Mouse (Mus musculus) heart, adult 18-20 months (tissue): ENCODE data around the gene Poln. TPM values are rescaled to one million over a fixed set of nuclear protein-coding genes. Genes with fewer than 3 reads are reported as not detected.
A peak's percentile ranks its signal among the peaks of the same experiment; 100 is the strongest.

Source experiments
- DNase-seq, 2 experiments: peaks; one replicate each; pipeline ENCODE4 v3.0.0; 2021 to 2022; ENCODE audit warnings: mixed read lengths in 1 of 2
- total RNA-seq, 2 experiments: library from RNA; stranded (reverse); gene quantifications; 2 replicates each; pipeline ENCODE4 v1.2.3; 2021

Poln gene
- total RNA-seq, 2 experiments from 2014 or later = 10.9 to 13.0 TPM

DNA sequence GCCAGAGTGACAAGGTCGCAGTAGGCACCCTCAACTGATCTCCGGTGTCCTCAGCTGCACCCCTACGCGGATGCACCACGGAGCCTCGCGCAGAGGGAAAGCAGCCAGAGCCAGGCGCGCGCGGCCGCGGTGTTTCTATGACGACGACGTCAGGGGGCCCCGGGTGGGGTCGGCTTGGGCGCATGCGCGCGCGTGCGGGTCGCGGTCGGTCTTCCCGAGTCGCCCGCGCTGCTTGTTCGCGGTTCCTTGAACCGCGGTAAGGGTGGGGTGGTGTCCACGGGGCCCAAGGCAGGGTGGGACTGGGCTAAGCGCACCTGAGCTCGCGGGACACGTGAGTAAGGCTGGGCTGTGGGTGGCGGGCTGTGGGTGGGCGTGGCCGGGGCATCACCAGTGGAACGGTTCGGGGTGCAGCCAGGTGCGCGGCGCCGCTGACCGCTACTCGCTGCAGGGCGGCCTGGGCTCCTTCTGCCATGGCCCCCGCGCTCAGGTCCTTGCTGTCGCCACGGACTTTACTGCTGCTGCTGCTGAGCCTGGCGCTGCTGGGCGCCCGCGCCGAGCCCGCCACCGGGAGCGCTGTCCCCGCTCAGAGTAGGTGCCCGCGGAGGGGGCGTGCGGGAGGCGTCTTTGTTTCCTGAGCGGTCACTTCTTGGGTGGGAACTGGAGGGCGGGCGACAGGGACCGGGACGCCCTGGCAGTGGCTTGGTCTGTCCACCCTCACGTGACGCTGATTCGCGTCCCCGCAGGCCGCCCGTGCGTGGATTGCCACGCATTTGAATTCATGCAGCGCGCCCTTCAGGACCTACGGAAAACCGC is 185.7 kb downstream of the Poln start, which contains the start of gene Gm1673:
Gene Gm1673, plus strand, starts transcription at position 125 of the 813 bp plus-strand sequence.
- DNase-seq = peak; percentile 79 to 84

DNA sequence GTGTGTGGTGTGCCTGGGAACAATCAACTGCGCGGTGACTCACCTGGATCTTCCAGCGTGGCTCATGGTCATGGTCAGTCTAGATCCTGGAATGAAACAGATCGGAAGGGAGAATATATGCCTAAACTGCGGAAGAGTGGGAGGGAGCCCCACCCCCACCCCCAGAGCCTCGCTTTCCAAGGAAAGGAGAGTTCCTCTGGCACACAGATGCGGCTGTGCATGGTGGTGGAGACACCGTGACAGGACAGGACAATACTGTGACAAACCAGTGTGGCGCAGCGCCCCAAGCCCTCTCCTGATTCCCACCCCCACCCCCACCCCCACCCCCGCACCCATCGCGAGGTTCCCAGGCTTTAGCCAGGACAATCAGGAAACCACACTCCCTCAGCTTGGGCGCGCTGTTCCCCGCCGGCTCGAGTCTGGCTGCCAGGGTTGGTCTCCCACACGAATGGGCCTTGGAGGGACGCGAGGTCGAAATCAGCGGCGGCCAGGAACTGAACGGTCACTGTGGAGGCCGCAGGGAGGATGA is 186.5 kb downstream of the Poln start:
- DNase-seq = no peak

DNA sequence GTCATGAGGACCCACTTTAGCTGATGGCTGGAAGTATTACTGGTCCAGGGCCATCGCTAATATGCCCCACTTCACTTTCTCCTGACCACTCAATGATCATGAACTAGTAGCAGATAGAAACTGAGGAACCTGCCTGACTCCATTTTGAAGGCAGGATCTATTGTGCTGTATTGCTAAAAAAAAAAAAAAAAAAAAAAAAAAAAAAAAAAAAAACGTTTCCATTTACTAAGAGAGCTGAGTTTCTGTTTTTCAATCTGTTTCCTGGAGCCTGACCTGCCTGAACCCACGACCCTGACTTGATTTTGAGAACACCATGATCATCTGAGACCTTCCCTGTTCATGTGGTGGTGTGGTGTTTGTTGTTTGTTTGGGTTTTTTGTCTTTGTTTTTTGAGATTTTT is 193.0 kb downstream of the Poln start:
- no peak for DNase-seq

DNA sequence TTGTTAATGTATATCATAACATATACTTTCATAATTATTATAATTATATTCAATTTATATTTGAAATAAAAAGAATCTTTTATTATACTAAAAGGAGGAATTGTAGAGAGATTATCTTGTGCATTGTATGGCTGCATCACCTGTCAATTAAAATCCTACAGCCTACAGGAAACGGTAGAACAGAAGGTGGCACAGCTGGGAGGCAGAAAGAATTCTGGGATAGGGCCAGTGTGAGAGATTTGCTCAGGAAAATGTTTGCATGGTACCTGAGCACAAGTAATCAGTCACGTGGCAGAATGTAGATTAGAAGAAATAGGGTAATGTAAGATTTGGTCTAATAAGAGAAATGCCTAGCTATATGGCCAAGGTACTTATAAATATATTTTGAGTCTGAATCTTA is 194.5 kb downstream of the Poln start:
- DNase-seq = no peak

DNA sequence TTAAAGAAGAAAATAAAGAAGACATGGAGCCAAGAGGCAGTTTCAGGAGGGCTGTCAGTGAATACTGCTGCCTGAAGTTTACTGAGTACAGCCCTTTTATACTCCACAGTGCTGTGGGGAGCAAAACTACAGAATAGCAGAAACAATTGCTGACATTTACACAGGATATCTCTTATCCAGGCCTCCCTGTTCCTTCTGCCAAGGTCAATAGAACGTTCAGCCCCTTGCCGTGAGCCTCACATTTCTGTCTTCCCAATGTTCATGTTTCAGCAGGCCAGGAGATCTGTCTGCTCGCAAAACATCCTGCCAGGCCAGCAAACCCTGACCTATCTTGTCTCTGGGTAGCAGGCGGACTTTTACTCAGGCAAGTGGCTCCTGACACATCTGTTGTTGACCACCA is 209.9 kb downstream of the Poln start:
- peak in 1 of 2 experiments; percentile 32 for DNase-seq

Other genes starting within 250 kb of the Poln start
- 1 to 10 TPM; 9.0 to 9.1 TPM for gene Nelfa, start 233.0 kb downstream of the Poln start, total RNA-seq
- gene Gm1673, start 186.0 kb downstream of the Poln start, total RNA-seq = 1 to 10 TPM; 3.3 to 4.0 TPM
- 1 to 10 TPM; 1.5 to 3.7 TPM for gene Nat8l, start 173.5 kb downstream of the Poln start, total RNA-seq
- gene Haus3, start 79 bp upstream of the Poln start, total RNA-seq = 1 to 10 TPM; 5.3 TPM
- 10 to 100 TPM; 68.7 to 77.8 TPM for gene Mxd4, start 18.3 kb upstream of the Poln start, total RNA-seq
- gene Zfyve28, start 119.0 kb upstream of the Poln start, total RNA-seq = under 1 TPM; 0.42 to 0.59 TPM
- not detected for gene Cfap99, start 119.2 kb upstream of the Poln start, total RNA-seq
- 10 to 100 TPM; 29.1 to 32.2 TPM for gene Rnf4, start 166.8 kb upstream of the Poln start, total RNA-seq
- gene Fam193a, start 200.5 kb upstream of the Poln start, total RNA-seq = 10 to 100 TPM; 21.2 to 29.8 TPM